Mouse (Mus musculus) C2C12 (cell line): ENCODE measurements around the gene Sprr2i.

Experiments used
- CEBPB ChIP-seq: IDR thresholded peaks from one replicate; pipeline ENCODE4 v1.6.1; 2011; ENCODE audit warnings: low read depth, mild to moderate bottlenecking, control low read depth, moderate library complexity
- CTCF ChIP-seq: IDR thresholded peaks from one replicate; pipeline ENCODE4 v1.5.1; 2011; ENCODE audit not compliant: control insufficient read depth, insufficient read depth, insufficient read length
- MAX ChIP-seq: IDR thresholded peaks from one replicate; pipeline ENCODE4 v1.6.1; 2011; ENCODE audit warnings: mild to moderate bottlenecking, control low read depth
- MYOG ChIP-seq: IDR thresholded peaks from one replicate; pipeline ENCODE4 v1.6.1; 2011; ENCODE audit not compliant: control insufficient read depth, insufficient read length; ENCODE audit errors: extremely low read depth
- USF1 ChIP-seq: IDR thresholded peaks from one replicate; pipeline ENCODE4 v1.6.1; 2011; ENCODE audit warnings: low read depth, mild to moderate bottlenecking, control low read depth, moderate library complexity

DNA sequence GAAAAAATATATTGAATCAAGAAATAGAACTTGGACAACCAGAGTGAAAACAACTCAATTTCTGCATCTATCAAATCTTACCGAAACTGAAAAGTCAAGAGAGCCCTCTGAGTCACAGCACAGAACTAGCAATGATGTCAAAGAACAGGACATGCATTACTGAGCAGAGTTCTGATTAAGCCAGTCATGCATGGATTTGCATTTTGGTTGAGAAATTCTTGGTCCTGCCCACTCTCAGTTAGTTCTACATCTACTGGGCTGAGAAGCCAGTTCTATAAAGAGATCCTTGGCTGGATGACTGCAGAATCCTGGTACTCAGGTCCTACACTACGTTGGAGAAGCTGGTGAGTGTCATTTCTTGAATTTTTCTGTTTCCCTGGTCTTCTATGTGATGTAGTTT lies 34.2 kb upstream of the Sprr2i start:
- TF ChIP-seq CTCF: no peak
- TF ChIP-seq MAX: no peak
- no peak for TF ChIP-seq CEBPB
- no peak for TF ChIP-seq MYOG
- TF ChIP-seq USF1: no peak
